Mouse (Mus musculus): ENCODE results near the gene Psmd10. TPM values are rescaled to one million over a fixed set of nuclear protein-coding genes. Genes with fewer than 3 reads are reported as not detected.

The Psmd10 gene
- polyA plus RNA-seq, 1 experiment, result 18.1 TPM

DNA sequence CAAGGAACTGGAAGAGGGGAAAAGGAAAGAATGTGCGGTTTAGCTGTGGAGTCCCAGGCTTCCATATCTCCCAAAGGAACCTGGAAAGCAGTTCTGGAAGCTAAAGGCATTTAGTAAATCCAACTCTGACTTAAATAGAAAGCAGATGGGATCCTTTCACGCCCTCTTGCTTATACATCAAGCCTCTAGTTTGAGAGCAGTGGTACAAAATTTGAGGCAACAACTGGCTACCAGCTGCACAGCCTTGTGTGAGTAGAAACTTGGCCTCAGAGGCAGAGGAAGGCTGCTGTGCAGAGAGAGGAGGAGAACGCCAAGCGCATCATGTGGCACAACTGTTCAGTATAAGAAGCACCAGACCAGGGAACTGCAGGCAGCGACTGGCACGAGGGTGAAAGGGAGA is 35.2 kb downstream of the Psmd10 start:
- no peak for DNase-seq
- Histone ChIP-seq H3K27ac (ENCODE audit: insufficient read depth, low read length) (no peak overlapping the region), H3K4me3 (replicated peaks; ENCODE audit: insufficient read depth, low read depth, low read length) (no peak overlapping the region), H3K27me3 (ENCODE audit: control insufficient read depth, insufficient read depth, low read length) (no peaks in the 10 kb centered on the region), H3K4me1 (ENCODE audit: control insufficient read depth, insufficient read depth, low read length) (no peaks in the 10 kb centered on the region)
- TF ChIP-seq CTCF (IDR thresholded peaks at IDR 0.05; ENCODE audit: borderline replicate concordance, insufficient read depth, low read depth, low read length), result no peak
- WGBS, result 70% methylated on average over 6 of the region's 6 CpGs

DNA sequence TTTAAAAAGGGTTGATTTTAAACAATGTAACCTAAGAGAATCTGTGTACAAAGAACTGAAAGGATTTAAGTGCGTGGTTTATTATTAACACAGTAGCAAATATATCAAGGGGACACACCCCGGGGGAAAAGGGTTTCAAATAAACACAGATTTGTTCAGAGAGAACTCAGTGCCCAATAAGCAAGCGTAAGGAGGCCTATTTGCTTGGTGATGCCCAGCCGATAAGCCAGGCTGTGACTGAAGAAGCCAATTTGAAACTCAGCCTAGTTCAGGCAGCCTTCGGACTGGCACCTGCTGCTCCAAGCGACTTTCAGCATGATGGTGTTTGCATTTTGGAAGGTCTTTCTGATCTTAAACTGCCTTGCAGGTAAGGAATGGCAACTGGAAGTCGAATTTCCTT is 49.2 kb downstream of the Psmd10 start, which contains the start of gene Vsig1:
Vsig1 (plus strand) TSS at position 249 of the 400 bp plus-strand sequence.
- Histone ChIP-seq H3K4me3 (replicated peaks; ENCODE audit: insufficient read depth, low read depth, low read length) (no peak within 1 kb of the TSS), H3K4me1 (ENCODE audit: control insufficient read depth, insufficient read depth, low read length) (no peaks in the 10 kb centered on the region), H3K27ac (ENCODE audit: insufficient read depth, low read length) (no peak within 1 kb of the TSS), H3K27me3 (ENCODE audit: control insufficient read depth, insufficient read depth, low read length) (no peaks in the 10 kb centered on the region)
- TF ChIP-seq POLR2A (IDR thresholded peaks at IDR 0.05; ENCODE audit: borderline replicate concordance, insufficient read depth, low read length) (no peak), CTCF (IDR thresholded peaks at IDR 0.05; ENCODE audit: borderline replicate concordance, insufficient read depth, low read depth, low read length) (no peak)
- no peak for DNase-seq
- WGBS, result 60% methylated on average over 7 of the region's 7 CpGs

DNA sequence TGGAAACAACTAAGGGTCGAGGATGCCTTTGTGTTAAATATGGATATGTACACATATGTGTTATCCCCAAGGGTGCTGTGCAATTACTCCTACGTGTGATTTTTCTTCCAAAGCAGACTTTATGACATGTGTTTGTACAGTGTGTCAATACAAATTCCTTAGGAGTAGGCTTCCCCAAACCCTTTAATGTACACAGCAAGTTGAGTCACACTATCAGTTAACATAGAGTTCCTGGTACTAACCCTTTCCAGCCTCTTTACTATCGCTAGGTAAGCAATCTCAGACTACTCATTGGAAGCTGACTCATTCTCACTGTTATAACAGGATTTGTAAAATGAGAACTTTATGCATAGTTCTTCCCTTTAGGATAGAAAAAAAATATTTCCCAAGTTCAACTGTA is 53.0 kb downstream of the Psmd10 start:
- Histone ChIP-seq H3K27ac (ENCODE audit: insufficient read depth, low read length) (no peak overlapping the region), H3K4me1 (ENCODE audit: control insufficient read depth, insufficient read depth, low read length) (no peaks in the 10 kb centered on the region), H3K4me3 (replicated peaks; ENCODE audit: insufficient read depth, low read depth, low read length) (no peak overlapping the region), H3K27me3 (ENCODE audit: control insufficient read depth, insufficient read depth, low read length) (no peaks in the 10 kb centered on the region)
- 74% methylated on average over 3 of the region's 3 CpGs for WGBS
- DNase-seq, result no peak
- no peak for TF ChIP-seq POLR2A (IDR thresholded peaks at IDR 0.05; ENCODE audit: borderline replicate concordance, insufficient read depth, low read length)
- no peak for TF ChIP-seq CTCF (IDR thresholded peaks at IDR 0.05; ENCODE audit: borderline replicate concordance, insufficient read depth, low read depth, low read length)

Other genes with a start within 250 kb of the Psmd10 start
- gene Tex13b, start 143.3 kb downstream of the Psmd10 start, polyA plus RNA-seq (2012; rRNA removed), result not detected in 2 replicates
- gene Vsig1, start 49.1 kb downstream of the Psmd10 start, polyA plus RNA-seq (2012; rRNA removed), result 0.05 and 0.14 TPM in 2 replicates
- 11.9 and 12.5 TPM in 2 replicates for gene Atg4a, start 179 bp upstream of the Psmd10 start, polyA plus RNA-seq (2012; rRNA removed)

Data from cerebellum, adult 2 months (tissue).